Mouse (Mus musculus): ENCODE data around the gene Chrna1.

DNA sequence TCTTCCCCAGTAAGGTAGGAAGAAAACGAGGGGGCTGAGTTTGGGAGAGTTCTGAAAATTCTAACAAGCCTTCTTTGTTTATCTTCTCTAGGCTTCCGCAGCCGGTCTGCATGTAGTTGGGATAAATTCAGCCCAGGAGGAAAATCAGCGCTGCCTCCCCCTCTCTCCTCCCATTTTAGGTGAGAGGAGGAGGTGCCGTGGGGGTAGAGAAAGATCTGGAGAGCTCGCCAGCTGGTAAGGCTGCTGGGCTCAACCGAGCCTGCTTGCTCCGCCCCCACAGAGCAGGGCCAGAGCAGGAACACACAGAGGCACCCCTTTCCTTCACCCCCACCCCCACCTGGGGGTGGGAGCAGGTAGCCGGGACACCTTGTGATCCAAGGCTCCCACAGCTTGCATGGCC lies 16.6 kb upstream of the Chrna1 start:
- TF ChIP-seq POLR2A (IDR thresholded peaks at IDR 0.05; ENCODE audit: low read depth, low read length) (no peak), CTCF (IDR thresholded peaks at IDR 0.05; ENCODE audit: borderline replicate concordance, insufficient read depth, low read length) (no peak)
